In genomic region chr10:8561366-8561765, GRCm38 (mm10) we compare ENCODE assay signal across 31 mouse cellular contexts. TPM values are rescaled to one million over a fixed set of nuclear protein-coding genes. Genes with fewer than 3 reads are reported as not detected.
A peak's percentile ranks its signal among the peaks of the same experiment; 100 is the strongest.
DNase-seq lines count a peak whose midpoint lies in the region; ATAC-seq and TF ChIP-seq lines count a peak whose summit lies in the region.
"Had no signal": no experiment of that assay in that cellular context is flagged by ENCODE, and none has a peak within 500 bp of the region (broad histone marks: within the 10 kb centered on the region; RNA-seq: fewer than 3 reads in every experiment).

No protein-coding gene starts in this region.

- H3K36me3 ChIP-seq in embryonic facial prominence, embryonic 14.5 days (ENCODE audit: control insufficient read depth, insufficient read depth, low read length), result no peaks in the 10 kb centered on the region
- H3K36me3 ChIP-seq in embryonic facial prominence, embryonic 10.5 days (replicated peaks), result no peaks in the 10 kb centered on the region
- H3K36me3 ChIP-seq in kidney, embryonic 16.5 days (ENCODE audit: insufficient read depth, low read length), result no peaks in the 10 kb centered on the region
- H3K36me3 ChIP-seq in kidney, embryonic 14.5 days (ENCODE audit: control insufficient read depth, insufficient read depth, low read length), result no peaks in the 10 kb centered on the region
- no peaks in the 10 kb centered on the region for H3K36me3 ChIP-seq in liver, postnatal 0 days (replicated peaks; ENCODE audit: insufficient read depth, low read length)
- H3K36me3 ChIP-seq: embryonic facial prominence, embryonic 12.5 days; embryonic facial prominence, embryonic 15.5 days; forebrain, embryonic 10.5 days; forebrain, embryonic 12.5 days; G1E had no signal

- H3K4me2 ChIP-seq in embryonic facial prominence, embryonic 14.5 days (ENCODE audit: low read depth, low read length), result no peak overlapping the region
- no peak overlapping the region for H3K4me2 ChIP-seq in kidney, embryonic 16.5 days (replicated peaks; ENCODE audit: low read depth, low read length)
- H3K4me2 ChIP-seq in kidney, embryonic 14.5 days (replicated peaks; ENCODE audit: low read depth, low read length), result no peak overlapping the region
- H3K4me2 ChIP-seq in liver, postnatal 0 days (ENCODE audit: low read depth, low read length), result no peak overlapping the region
- H3K4me2 ChIP-seq: embryonic facial prominence, embryonic 12.5 days; embryonic facial prominence, embryonic 15.5 days; forebrain, embryonic 12.5 days had no signal

- no peak for TF ChIP-seq CTCF in liver, postnatal 0 days (IDR thresholded peaks at IDR 0.05; ENCODE audit: low read depth)

- no peak for ATAC-seq in embryonic facial prominence, embryonic 14.5 days (ENCODE audit: low read depth)
- ATAC-seq in kidney, embryonic 16.5 days (ENCODE audit: low FRiP score, low TSS enrichment), result no peak
- no peak for ATAC-seq in kidney, embryonic 14.5 days (ENCODE audit: low FRiP score, low TSS enrichment)
- ATAC-seq in liver, postnatal 0 days, result no peak
- ATAC-seq: activated CD4-positive, CD25-positive, alpha-beta regulatory T cell, adult 4 months; CD4-positive, CD25-positive, alpha-beta regulatory T cell, adult 4 months; forebrain, embryonic 14.5 days; forebrain, embryonic 16.5 days; Patski had no signal

- WGBS in embryonic facial prominence, embryonic 14.5 days, result 69% methylated on average over 4 of the region's 4 CpGs
- WGBS in embryonic facial prominence, embryonic 10.5 days, result 85% methylated on average over 4 of the region's 4 CpGs
- 73% methylated on average over 4 of the region's 4 CpGs for WGBS in kidney, embryonic 16.5 days
- WGBS in kidney, embryonic 14.5 days, result 68% methylated on average over 4 of the region's 4 CpGs
- 63% methylated on average over 4 of the region's 4 CpGs for WGBS in liver, postnatal 0 days (ENCODE audit: insufficient replicate concordance)

- H3K9me3 ChIP-seq in embryonic facial prominence, embryonic 14.5 days (ENCODE audit: control insufficient read depth, low read length), result peaks cover 2% of the 10 kb centered on the region; the same call in 1 of the 2 replicates
- peaks cover 3% of the 10 kb centered on the region; the same call in 1 of the 2 replicates for H3K9me3 ChIP-seq in embryonic facial prominence, embryonic 10.5 days
- H3K9me3 ChIP-seq in kidney, embryonic 16.5 days (ENCODE audit: low read length), result no peaks in the 10 kb centered on the region
- H3K9me3 ChIP-seq in kidney, embryonic 14.5 days (ENCODE audit: control insufficient read depth, low read length), result peaks cover 2% of the 10 kb centered on the region; the same call in 1 of the 2 replicates
- H3K9me3 ChIP-seq in liver, postnatal 0 days (ENCODE audit: low read length), result no peaks in the 10 kb centered on the region
- H3K9me3 ChIP-seq: embryonic facial prominence, embryonic 12.5 days; embryonic facial prominence, embryonic 15.5 days had no signal

- TF ChIP-seq EP300 in liver, postnatal 0 days (IDR thresholded peaks at IDR 0.05; ENCODE audit: low read depth), result no peak

- no peaks in the 10 kb centered on the region for H3K4me1 ChIP-seq in embryonic facial prominence, embryonic 14.5 days (ENCODE audit: control insufficient read depth, insufficient read depth, low read length)
- H3K4me1 ChIP-seq in embryonic facial prominence, embryonic 10.5 days, result no peaks in the 10 kb centered on the region
- no peaks in the 10 kb centered on the region for H3K4me1 ChIP-seq in kidney, embryonic 16.5 days (ENCODE audit: insufficient read depth, low read length)
- no peaks in the 10 kb centered on the region for H3K4me1 ChIP-seq in kidney, embryonic 14.5 days (ENCODE audit: control insufficient read depth, insufficient read depth, low read length)
- no peaks in the 10 kb centered on the region for H3K4me1 ChIP-seq in liver, postnatal 0 days (ENCODE audit: insufficient read depth)
- H3K4me1 ChIP-seq: embryonic facial prominence, embryonic 12.5 days; embryonic facial prominence, embryonic 15.5 days; forebrain, embryonic 10.5 days; forebrain, embryonic 12.5 days had no signal

- H3K27ac ChIP-seq in embryonic facial prominence, embryonic 14.5 days (replicated peaks; ENCODE audit: low read depth, low read length), result no peak overlapping the region
- no peak overlapping the region for H3K27ac ChIP-seq in embryonic facial prominence, embryonic 10.5 days (replicated peaks)
- H3K27ac ChIP-seq in kidney, embryonic 16.5 days (ENCODE audit: low read length), result no peak overlapping the region
- no peak overlapping the region for H3K27ac ChIP-seq in kidney, embryonic 14.5 days (ENCODE audit: low read depth, low read length)
- no peak overlapping the region for H3K27ac ChIP-seq in liver, postnatal 0 days (ENCODE audit: low read depth)
- H3K27ac ChIP-seq: embryonic facial prominence, embryonic 12.5 days; embryonic facial prominence, embryonic 15.5 days; forebrain, embryonic 10.5 days; forebrain, embryonic 12.5 days had no signal

- no peak overlapping the region for H3K9ac ChIP-seq in embryonic facial prominence, embryonic 14.5 days (ENCODE audit: low read depth, low read length)
- no peak overlapping the region for H3K9ac ChIP-seq in kidney, embryonic 16.5 days (replicated peaks; ENCODE audit: low read length)
- no peak overlapping the region for H3K9ac ChIP-seq in kidney, embryonic 14.5 days (ENCODE audit: low read depth, low read length)
- H3K9ac ChIP-seq in liver, postnatal 0 days (replicated peaks), result no peak overlapping the region
- H3K9ac ChIP-seq: embryonic facial prominence, embryonic 12.5 days; embryonic facial prominence, embryonic 15.5 days; forebrain, embryonic 12.5 days had no signal

- no peaks in the 10 kb centered on the region for H3K27me3 ChIP-seq in embryonic facial prominence, embryonic 14.5 days (replicated peaks; ENCODE audit: control insufficient read depth, insufficient read depth, low read length)
- H3K27me3 ChIP-seq in embryonic facial prominence, embryonic 10.5 days (replicated peaks; ENCODE audit: low read depth, poor library complexity, severe bottlenecking), result no peaks in the 10 kb centered on the region
- no peaks in the 10 kb centered on the region for H3K27me3 ChIP-seq in kidney, embryonic 16.5 days (ENCODE audit: insufficient read depth, low read length)
- H3K27me3 ChIP-seq in kidney, embryonic 14.5 days (ENCODE audit: control insufficient read depth, insufficient read depth, low read length), result no peaks in the 10 kb centered on the region
- no peaks in the 10 kb centered on the region for H3K27me3 ChIP-seq in liver, postnatal 0 days (ENCODE audit: insufficient read depth, low read length)
- H3K27me3 ChIP-seq: CH12.LX; embryonic facial prominence, embryonic 12.5 days; embryonic facial prominence, embryonic 15.5 days; forebrain, embryonic 12.5 days; Patski had no signal

- no peak overlapping the region for H3K4me3 ChIP-seq in embryonic facial prominence, embryonic 14.5 days (ENCODE audit: low read depth, low read length)
- no peak overlapping the region for H3K4me3 ChIP-seq in embryonic facial prominence, embryonic 10.5 days
- H3K4me3 ChIP-seq in kidney, embryonic 16.5 days (ENCODE audit: low read length), result no peak overlapping the region
- H3K4me3 ChIP-seq in kidney, embryonic 14.5 days (ENCODE audit: low read length), result no peak overlapping the region
- no peak overlapping the region for H3K4me3 ChIP-seq in liver, postnatal 0 days (ENCODE audit: low read depth, low read length)
- H3K4me3 ChIP-seq: embryonic facial prominence, embryonic 12.5 days; embryonic facial prominence, embryonic 15.5 days; erythroblast, embryonic 14.5 days; forebrain, embryonic 10.5 days; forebrain, embryonic 12.5 days had no signal

- DNase-seq in embryonic facial prominence, embryonic 14.5 days (ENCODE audit: low spot score), result peak; percentile 12
- no peak for DNase-seq in embryonic facial prominence, embryonic 10.5 days (ENCODE audit: low spot score)
- peak; percentile 5 for DNase-seq in kidney, adult 9 months
- peak; percentile 54 for DNase-seq in kidney, postnatal 10 days
- DNase-seq in adipocyte (ENCODE audit: low spot score), result peak; percentile 10
- DNase-seq in liver, postnatal 0 days, result no peak
- DNase-seq: adrenal gland, adult 2 months; adrenal gland, postnatal 10 days; adrenal gland, postnatal 25 days; B cell, adult 2 months; cerebellum, adult 11 months; cerebellum, adult 18-20 months; cerebellum, adult 8-10 months; cerebellum, adult 9-11 months; cerebellum, postnatal 14 days; cerebellum, postnatal 36 days; embryo, embryonic 11 days had no signal

RNA-seq across cellular contexts. Expression of gene Ust, which starts 42.7 kb away (rescaled TPM):
- polyA plus RNA-seq in embryonic facial prominence, embryonic 14.5 days (2014; fragmentation: Nextera tagmentation; extraction: Ambion mirVana), result 10.8 and 11.2 TPM in 2 replicates
- polyA plus RNA-seq in embryonic facial prominence, embryonic 10.5 days (2016; fragmentation: Nextera tagmentation; extraction: Ambion mirVana), result 3.4 and 3.9 TPM in 2 replicates
- 4.9 and 5.2 TPM in 2 replicates for polyA plus RNA-seq in kidney, embryonic 16.5 days (2015; fragmentation: Nextera tagmentation; extraction: Ambion mirVana)
- polyA plus RNA-seq in kidney, embryonic 14.5 days (2014; fragmentation: Nextera tagmentation; extraction: Ambion mirVana), result 6.3 and 9.0 TPM in 2 replicates
- 0.52 and 0.63 TPM in 2 replicates for polyA plus RNA-seq in liver, postnatal 0 days (2015; fragmentation: Nextera tagmentation; extraction: Ambion mirVana)
- polyA plus RNA-seq: erythroblast, embryonic 14.5 days; G1E had no signal

Comparison
In these comparisons a context has a peak if more than half of its experiments do, and no peak if none do; other contexts are left out.
1. DNase-seq: peak in embryonic facial prominence, embryonic 14.5 days (single experiment), kidney, adult 9 months (single experiment), kidney, postnatal 10 days (single experiment) and adipocyte (single experiment); none in embryonic facial prominence, embryonic 10.5 days (single experiment) and liver, postnatal 0 days (single experiment).